Mouse (Mus musculus) ovary, adult 18-20 months (tissue): ENCODE results near the gene Rd3l.

ENCODE experiments used
- DNase-seq: peaks from one replicate; pipeline ENCODE4 v3.0.0; 2022; ENCODE audit warnings: low spot score, mixed read lengths

Gene Rd3l

DNA sequence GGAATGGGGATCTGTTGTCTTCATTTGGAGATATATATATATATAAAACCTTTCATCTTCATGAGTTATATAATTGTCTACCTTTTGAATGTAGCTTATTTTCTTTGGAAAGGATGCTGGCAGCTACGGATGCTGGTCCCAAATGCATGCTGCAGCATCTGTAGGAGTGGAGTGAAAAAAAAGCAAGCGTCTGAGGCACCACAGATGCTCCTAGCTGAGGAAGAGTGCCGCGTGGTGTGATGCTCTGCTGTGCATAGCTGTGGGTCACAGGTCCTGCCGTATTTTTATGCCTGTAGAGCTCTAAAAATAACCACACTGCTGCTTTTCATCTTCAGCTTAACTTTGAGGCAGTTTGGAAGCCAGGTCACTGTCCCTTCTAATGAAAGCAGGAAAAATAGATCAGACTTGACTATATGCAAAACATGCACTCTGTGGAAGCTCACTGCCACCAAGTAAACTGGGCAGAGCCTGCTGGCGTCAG, at the start of gene Rd3l:
Gene Rd3l, minus strand, starts transcription at position 431 of the 481 bp plus-strand sequence.
- DNase-seq, result no peak

DNA sequence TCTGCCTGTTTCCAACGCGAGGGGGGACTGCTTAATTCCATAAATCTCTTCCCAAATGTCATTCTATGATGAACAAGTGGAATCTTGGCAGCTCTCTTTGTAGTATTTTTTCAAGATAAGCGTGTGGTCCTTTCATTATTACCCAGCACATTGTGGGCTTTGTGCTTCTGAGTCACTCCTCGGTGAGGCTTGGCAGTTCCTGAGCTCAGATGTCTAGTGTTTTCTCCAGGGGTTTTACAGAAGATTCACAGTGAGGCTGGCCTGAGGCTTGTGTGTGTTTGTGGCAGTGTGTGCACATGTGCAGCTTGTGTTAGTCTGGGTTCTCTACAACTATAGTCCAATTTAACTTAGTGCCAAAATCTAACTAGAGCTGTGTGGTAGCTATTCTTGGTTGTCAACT, 46.3 kb upstream of the Rd3l start:
- no peak for DNase-seq

DNA sequence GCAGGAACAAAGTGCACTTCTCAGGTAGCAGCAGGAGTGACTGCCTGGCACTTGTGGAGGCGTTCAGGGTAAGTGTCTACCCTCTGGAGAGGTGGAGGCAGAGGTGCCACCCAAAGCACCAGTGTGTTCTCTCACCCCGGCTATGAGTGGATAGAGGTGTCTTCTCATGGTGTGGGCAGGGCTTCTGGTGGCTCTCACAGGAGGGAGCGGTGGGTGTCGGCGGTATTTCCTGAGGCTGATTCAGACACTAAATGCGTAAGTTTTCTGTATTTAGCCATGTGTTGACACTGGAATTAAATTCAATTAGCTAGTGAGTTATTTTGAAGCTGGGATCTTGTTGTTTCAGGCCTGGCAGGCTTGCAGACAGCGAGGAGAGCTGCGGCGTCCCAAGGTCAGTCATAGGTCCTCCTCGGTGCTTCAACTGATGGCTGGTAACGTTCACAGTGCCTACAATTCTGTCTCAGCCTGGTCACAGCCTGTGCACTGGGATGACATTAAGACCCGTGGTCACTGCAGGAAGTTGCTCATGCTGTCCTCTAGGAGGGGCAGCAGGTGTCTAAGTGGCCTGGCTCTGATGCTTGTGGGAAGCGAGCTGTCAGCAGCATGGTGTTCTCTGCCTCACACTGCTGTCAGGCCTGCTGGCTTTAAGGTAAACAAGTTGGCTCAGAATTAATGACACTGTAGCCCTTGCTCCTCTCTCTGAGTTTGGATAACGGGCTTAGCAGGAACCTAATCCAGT, 45.0 kb upstream of the Rd3l start:
- no peak for DNase-seq

DNA sequence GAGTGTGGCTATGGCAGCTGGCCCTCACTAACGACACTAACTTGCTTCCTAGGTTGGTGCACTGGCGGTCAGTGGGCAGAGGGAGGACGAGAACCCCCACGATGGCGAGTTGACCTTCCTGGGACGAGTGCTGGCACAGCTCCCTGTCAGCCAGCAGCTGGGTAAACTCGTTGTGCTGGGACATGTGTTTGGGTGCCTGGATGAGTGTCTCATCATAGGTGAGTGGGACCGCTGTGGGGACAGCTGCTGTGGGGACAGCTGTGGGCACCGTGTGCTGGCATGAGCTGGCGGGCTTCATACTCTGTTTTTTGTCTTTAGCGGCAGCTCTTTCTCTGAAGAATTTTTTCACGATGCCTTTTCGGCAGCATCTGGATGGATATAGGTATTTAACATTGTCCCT, 44.3 kb upstream of the Rd3l start:
- DNase-seq, result no peak

DNA sequence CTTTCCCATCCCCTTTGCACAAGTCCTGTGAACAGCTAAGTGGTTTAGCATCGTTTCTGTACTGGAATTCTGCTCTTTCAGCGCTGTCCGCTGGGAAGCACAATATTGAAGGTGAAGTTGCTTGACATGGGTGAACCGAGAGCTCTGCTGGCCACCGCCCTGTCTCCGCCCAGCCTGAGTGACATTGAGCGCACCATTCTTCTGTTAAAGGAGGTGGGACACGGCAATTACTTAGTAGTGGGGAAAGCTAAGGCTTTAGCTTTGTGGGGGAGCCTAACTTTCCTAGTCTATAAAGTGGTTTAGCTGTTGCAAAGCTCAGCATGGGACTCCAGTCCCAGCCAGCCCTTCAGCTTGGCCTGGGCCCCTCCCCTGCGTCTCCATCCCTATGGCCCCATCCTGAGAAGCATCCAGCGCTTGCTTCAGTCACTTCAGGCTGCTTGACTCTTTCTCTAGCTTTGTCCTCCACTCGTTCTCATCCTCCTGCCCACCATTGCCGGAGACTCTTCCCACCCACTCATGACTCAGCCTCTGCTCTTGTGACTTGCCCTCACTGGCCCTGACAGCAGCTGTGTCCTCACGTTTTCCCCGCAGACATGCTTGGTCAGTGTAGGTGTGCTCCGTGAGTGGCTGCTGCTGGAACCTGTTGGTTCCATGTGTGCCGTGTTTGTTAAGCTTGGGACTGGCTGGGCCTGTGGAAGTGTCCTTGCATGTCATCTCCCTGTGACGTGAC, 43.6 kb upstream of the Rd3l start:
- DNase-seq, result no peak

DNA sequence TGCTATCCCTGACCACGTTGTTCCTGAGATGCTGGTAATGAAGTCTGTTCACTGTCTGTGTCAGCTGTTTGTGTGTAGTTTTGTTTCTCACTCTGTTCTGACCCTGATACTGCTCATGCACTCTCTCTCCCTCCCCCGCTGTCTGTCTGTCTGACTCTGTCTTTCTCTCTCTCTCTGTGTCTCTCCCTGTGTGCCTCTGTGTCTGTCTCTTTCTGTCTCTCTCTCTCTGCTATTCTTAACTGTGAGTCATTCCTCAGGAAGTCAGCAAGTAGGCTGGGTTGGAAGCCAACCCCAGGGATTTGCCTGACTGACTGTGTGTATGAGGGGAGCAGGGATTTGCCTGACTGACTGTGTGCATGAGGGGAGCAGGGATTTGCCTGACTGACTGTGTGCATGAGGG, 42.2 kb upstream of the Rd3l start:
- no peak for DNase-seq

DNA sequence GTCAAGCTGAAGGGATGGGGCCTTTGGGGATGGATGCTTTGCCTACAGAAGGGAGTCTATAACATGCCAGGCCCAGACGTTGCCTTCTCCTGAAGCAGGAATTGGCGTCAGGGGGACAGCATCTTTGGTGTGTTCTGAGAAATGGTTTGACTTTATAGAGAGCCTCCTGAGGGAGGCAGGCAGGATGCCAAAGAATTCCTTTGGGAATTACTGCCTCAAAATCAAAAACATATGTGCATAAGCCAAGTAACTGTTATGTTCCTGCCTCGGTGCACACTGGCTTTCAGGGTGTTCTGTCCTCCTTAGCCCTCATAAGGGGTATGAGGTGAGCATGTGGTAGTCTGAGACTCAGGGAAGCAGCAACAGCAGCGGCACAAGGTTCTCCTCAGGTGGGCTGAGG, 35.2 kb upstream of the Rd3l start:
- no peak for DNase-seq

DNA sequence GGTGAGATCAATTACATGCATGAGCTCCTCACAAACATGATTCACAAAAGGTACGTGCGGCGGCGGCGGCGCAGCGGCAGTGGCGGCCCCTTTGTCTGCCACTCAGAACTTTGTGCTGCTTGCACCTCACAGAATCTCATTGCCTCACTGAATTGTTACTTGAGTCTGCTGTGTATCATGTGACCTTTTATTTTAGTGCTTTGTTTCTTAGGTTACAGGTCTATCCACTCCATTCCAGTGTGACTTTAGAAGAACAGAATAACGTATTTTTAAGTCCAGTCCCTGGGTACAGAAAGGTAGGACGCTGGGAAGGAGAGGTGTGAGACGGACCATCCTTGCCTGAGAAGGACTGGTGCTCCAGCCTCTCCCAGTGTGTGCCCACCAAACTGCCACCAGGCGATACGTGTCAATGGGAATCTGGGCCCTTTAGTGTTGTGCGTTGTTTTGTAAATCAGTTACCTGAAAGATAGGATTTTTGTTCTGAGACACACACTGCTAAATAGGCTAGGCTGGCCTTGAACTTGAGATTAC, 32.2 kb upstream of the Rd3l start:
- no peak for DNase-seq

DNA sequence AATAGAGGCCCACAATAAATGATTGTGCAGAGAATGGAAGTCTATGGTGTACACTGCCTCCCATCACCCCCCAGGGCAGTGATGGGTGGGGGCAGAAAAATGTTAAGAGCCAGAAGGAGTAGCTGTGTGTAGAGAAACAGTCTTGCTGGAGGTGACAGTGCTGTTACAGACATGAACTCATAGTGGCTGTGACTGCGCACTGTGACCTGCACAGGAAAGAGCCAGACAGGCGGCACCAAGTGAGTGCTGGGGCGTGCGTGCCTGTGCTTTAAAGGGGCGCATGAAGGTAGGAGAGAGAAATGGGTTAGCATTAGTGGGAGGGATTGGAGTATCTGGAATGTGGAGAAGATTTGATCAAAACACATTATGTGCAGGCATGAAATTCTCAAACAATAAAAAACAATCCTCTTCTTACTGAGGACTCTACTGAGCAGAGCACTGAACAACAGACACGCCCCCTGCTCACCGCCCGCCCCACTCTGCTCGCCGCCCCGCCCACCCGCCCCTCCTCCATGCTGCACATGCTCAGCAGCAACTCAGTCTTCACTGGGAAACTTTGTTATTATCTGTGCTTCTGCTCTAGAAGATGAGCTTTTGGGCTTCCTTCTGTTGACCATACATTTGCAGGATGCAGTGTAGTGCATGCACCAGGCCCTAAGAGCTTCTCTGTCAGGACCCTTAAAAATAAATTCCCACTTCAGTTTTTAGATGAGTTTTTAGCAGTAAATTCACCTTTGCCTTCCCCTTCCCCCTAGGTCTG, 31.6 kb upstream of the Rd3l start:
- DNase-seq, result no peak

DNA sequence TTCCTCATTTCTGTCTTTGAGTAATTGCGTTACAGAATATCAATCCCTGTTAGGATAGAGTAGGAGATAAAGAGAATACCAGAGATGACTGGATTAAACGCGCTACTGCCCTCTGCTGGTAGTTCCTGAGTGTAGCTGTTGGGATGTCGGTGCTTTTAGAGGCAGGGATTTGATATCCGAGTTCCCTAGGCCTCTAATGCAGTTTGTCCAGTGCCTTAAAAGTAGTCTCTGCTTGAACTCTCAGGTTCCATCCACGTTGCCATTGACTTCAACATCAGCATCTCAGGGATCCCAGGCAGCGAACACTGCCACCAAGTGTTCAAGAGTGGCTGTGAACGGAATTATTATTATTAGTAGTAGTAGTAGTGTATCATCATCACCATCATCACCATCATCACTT, 20.1 kb upstream of the Rd3l start:
- DNase-seq, result peak; percentile 20

DNA sequence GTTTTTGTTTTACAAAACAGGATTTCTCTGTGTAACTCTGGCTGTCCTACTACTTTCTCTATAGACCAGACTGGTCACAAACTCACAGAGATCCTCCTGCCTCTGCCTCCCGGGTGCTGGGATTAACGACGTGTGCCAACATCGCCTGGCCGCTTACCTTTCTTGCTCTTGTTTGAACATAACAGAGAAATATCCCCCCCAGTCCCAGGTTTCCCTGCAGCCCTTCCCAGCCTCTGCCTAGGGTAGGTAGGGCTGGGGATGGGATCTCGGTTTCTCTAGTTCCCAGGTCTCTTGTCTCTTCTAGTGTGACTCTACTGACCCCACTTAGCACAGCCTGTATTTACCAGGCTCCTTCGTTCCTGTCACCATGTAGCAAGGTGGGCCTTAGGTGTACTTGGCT, 18.6 kb upstream of the Rd3l start:
- no peak for DNase-seq

DNA sequence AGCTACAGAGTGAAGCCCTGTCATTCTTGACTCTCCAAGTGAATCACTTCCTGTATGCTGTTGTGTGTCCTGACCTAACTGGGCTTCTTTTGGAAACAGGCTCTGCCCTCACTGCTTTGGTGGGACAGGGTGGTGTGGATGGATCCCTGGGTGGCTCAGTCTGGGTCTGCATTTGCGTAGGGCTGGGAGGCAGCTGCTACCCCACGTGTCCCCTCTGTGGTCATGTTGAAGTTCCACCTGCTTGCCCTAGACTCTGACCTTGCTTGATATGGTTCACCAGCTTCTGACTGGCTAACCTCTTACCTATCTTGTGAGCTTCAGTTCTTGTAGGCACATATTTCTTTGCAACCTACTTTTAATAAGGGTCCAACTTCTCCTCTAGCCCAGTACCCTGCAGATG, 14.0 kb upstream of the Rd3l start:
- no peak for DNase-seq

DNA sequence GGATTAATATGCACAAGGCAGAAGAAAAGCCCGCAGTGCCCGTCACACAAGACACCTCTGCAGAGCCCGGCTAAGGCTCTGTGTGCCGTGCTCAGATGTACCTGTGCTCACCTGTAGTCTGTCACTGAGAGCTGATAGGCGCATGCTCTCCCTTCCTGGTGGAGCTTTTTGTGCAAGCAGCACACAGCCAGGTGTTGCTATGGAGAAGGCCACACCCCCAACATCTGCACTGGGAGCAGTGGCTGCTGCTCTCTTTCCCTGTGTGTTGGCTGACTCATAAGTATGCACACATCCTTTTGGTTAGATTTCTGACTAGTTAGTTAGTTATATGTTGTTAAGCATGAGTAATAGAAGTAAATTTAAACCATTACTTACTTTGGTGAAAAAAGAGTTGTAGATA, 11.5 kb upstream of the Rd3l start:
- no peak for DNase-seq

DNA sequence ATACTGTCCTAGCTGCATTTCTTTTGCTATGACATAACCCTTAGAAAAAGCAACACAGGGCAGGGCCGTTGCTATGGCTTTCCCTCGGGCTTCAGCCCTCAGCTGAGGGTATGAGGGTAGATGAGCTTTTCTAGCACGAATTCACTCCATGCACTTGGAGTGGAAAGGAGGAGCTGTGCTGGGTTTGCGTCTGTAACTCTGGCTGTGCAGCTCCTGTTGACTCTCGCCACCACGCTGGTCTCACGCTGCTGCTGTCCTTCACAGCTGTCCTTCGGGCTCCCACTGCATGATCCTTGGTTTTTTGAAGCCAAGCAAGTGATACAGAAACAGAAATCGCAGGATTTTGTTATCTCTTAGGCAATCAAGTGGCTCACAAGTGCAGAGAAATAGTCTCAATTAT, 5.6 kb upstream of the Rd3l start:
- DNase-seq, result no peak

DNA sequence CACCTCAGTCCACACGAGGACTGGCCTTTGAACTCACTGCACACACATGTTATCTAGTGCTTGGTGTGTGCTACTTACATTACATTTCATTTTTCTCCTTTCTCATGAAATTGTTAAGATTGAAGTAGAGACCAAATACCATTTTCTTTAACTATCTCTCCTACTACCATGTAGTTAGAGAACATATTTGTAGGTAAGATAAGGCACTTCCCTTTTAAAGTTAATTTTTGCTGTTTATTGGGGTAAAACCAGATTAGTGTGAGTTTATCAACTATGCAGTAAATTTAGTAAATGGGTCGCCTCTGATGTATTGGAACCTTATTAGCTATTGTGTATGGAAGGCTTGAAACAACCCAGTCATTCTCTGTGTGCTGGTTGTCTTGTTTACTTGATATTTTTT, 2.0 kb upstream of the Rd3l start:
- DNase-seq, result no peak

DNA sequence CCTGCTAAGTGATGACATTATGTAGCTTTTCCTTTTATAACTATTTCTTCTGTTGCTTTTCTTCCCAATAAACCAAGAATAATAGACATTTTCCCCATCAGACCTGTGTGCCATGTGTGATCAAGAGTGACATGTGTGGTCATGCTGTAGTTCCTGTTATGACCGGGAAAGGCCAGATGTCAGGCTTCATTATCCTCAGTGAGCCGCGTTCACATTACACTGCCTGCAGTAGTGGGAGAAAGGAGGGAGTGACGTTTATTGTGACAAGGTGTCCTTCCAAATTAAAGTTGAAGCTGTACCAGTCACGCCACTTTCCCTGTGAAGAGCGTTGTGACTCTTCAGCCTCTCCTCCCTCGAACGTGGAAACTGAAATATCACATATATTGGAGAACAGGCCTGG, 714 bp upstream of the Rd3l start:
- no peak for DNase-seq

DNA sequence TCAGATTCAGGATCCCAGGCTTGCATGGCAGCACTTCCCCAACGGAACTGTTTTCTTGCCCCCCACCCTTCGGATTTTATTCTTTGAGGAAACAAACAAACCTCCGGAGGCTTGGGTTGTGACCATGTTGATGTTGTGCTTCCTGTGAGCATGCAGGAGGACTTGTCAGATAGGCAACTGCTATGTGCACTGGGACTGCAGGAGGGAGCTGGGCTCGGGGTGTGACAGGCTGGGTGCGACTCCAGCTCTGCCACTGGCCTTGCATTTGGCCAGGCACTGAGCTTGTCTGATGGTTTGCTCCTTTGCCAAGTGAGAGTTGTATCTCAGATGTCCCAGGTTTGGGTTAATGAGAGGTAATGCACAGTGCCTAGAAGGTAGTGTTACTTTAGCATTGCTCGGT, 2.8 kb downstream of the Rd3l start:
- DNase-seq, result no peak

DNA sequence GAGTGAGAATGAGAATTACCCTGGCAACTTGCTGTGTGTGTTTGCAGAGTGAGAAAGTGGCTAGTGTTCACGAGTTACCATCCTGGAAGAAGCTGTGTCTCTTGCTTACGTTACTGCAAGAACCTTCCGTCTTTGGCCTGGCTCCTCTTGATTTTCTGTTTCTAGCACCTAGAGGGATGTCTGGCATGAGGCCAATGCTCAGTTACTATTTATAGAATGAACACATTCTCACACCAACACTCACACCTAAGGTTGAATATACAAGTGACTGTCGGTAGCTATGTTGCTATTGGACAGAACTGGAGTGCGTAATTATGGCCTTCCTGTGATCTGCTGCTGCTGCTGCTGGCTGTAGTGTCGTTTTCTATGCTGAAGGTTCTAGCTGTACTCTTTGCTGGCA, 4.0 kb downstream of the Rd3l start:
- DNase-seq, result no peak

DNA sequence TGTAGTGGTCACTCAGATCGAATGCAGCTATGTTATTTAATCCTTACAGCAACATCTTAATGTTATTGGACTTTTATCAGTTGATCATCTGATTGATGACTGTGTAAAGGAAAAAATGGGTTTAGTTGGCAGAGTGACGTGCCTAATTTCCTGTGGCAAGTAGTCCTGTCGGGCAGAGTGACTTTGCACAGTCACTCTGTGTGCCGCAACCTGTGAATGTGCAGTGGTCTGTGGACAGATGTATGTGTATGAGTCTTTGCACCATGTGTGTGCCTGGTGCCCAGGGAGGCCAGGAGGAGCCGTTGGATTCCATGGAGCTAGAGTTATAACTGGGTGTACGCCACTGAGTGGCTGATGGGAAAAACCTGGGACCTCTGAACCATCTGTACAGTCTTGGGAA, 6.5 kb downstream of the Rd3l start:
- DNase-seq, result no peak

DNA sequence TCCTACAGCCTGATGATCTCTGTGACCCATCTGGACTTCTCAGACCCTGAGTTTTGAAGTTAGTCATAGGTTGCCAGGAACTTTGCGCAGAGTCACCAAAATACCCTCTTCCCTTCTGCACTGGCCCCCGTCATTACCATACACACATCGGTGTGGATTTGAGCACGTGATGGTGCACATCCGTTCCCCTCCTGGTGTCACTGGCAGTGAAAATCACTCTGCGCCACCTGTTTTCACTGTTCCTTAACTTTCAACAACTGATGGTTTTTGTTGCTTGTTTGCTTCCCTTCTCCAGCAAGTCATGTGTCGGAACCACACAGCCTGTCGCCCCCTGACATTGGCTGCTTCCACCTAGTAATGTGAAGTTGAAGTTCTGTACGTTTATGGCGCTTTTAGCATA, 8.6 kb downstream of the Rd3l start:
- no peak for DNase-seq

DNA sequence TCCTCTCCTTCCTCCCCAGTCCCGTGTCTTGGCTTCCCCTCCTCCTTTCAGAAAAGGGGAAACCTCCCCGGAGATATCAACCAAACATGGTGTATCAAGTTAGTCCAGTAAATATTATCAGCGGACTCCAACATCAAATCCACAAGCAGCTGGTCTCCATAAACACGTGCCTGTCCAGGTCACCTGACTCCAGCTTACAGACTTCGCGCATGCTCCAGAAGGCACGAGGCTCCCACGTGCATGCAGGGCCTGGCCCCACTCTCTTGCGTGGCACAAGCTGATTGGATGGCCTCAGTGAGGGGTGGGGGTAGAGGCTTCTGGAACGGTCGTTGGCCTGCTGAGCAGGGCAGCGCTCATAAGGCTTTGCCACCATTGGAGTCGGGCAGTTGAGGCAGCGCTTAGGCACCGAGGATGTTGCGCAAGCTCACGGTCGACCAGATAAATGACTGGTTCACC, 9.9 kb downstream of the Rd3l start, which contains the start of gene Tdrd9:
Gene Tdrd9, plus strand, starts transcription at position 329 of the 456 bp plus-strand sequence.
- no peak for DNase-seq

DNA sequence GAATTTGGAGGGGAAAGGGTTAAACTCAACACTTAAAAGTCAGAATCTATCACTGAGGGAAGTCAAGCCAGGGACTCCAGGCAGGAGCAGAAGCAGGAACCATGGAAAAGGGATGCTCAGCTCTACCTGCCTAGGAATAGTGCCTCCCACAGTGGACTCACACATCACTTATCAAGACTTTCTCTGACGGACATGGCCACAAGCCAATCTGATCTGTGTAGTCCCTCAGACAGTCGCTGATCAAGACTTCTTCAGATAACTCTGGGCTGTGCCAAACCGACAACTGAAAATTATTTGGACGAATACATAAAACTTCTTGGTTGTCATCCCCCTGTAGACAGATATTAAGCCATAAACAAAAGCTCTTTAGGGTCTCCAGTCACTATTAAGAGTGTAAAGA, 11.0 kb downstream of the Rd3l start:
- DNase-seq, result no peak
